Mouse (Mus musculus): ENCODE results near the gene Foxd3.

GRCm38 (mm10) chr4:99659361-99660072 is 3.4 kb downstream of the Foxd3 start:
- no peak for TF ChIP-seq CTCF (IDR thresholded peaks at IDR 0.05; ENCODE audit: low read depth, low read length)
- TF ChIP-seq POLR2A (IDR thresholded peaks at IDR 0.05; ENCODE audit: insufficient read depth, low read length): no peak

Data from ES-Bruce4 (cell line).